Mouse (Mus musculus) gastrocnemius, adult 18-20 months (tissue): ENCODE data around the gene Inpp5k. TPM values are rescaled to one million over a fixed set of nuclear protein-coding genes. Genes with fewer than 3 reads are reported as not detected.
A peak's percentile ranks its signal among the peaks of the same experiment; 100 is the strongest.

ENCODE experiments used
- DNase-seq: peaks from one replicate; pipeline ENCODE4 v3.0.0; 2021; ENCODE audit warnings: low spot score
- total RNA-seq, 2 experiments: library from RNA; stranded (reverse); gene quantifications; 2 replicates each; pipeline ENCODE4 v1.2.3; 2021

Gene Inpp5k
- total RNA-seq, 2 experiments from 2014 or later: 24.6 to 25.0 TPM

DNA sequence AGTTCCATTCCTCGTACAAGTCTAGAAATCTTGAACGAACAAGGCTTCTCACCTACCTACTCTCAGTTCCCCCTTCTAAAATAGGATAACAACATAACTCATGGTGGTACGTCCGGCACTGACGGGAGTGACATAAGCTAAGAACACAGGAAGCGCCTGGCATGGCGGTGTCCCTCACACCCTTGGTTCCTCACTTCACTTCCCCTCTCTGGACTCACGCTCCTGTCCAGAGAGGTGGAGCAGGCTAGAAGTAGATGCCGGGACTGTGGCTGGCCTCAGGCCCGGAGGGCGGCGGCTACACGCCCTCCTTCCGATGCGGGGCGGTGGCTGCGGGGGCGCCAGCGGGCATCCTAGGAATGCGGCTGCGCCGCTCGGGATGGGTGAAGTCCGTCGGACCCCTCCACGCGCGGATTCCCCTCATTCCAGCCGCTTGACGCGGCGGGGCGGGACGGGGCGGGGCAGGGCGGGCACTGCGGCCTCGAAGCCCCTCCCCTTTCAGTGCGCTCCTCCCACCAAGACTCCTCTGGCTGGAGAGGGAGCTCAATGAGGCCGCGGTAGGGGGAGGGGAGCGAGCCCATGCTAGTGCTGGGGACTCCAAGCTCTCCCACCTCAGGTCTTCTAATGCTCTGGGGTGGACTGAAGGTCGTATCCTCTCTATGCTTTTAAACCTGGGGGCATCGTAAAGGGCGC is 23.1 kb downstream of the Inpp5k start:
- DNase-seq: peak; percentile 75

GRCm38 (mm10) chr11:75654471-75655390 is 23.9 kb downstream of the Inpp5k start:
- DNase-seq: peak; percentile 26

- DNase-seq: peak; percentile 75
Observed at GRCm38 (mm10) chr11:75655621-75656545, 25.1 kb downstream of the Inpp5k start.

DNA sequence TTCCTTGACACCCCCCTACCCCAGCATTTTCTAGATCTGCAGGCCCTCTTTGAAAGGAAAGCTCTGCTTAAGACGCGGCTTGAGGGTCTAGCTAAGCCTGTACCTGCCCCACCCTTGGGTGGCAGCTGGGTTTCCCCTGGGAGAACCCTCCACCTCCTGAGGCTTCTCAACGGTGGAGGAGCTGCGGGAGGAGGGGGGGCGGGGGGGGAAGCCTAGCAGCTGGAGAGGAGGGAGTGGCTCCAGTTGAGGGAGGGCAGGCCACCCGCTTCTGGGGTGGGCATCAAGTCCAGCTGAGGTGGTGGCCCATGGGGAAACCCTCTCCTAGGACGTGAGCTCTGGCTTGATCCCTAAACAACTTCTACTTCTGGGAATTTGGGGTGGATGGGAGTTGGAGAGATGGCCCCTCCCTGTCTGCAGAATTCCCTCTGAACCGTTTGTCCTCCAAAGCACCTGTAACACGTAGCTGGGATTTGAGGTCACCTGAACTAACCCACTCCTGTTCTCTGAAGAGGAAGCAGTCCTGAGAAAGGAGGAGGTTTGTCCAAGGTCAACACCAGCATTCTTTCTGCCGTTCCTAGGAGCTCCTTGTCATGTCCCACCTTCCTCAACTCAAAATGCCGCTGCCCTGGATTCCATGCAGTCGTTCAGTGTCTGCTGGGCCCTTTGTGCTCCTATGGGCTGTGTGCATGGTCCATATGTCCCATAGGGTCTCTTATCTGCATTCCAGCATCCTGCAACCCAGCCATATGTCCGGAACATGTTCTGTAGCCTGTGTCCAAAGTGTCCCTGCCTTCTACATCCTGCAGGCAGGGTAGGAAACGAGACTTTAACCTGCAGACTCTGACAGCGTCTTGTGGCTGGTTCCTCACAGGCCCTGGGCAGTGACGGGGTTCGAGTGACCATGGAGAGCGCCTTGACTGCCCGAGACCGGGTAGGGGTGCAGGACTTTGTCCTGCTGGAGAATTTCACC is 26.1 kb downstream of the Inpp5k start:
- DNase-seq: no peak

DNA sequence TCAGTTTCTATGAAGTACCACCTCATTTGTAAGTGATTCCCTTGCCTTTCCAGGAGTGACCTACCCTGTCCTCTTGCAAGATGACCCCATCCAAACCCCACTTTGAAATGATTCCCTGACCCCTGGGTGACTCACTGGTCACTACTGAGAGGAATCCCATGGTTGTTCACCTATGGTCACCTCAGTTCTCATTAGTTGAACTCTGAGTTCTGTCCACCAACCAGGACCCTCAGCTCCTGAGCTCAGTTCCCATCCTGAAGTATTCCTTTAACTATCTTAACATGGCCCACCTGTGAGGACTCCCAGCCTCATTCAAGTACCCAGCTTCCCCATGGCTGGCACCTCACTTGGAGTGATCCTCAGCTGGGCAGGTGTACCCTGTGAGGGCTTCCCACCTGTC is 27.1 kb downstream of the Inpp5k start:
- DNase-seq: no peak

- no peak for DNase-seq
Observed at GRCm38 (mm10) chr11:75658311-75658710, 27.5 kb downstream of the Inpp5k start.

GRCm38 (mm10) chr11:75658996-75659750 is 28.4 kb downstream of the Inpp5k start:
- DNase-seq: no peak

DNA sequence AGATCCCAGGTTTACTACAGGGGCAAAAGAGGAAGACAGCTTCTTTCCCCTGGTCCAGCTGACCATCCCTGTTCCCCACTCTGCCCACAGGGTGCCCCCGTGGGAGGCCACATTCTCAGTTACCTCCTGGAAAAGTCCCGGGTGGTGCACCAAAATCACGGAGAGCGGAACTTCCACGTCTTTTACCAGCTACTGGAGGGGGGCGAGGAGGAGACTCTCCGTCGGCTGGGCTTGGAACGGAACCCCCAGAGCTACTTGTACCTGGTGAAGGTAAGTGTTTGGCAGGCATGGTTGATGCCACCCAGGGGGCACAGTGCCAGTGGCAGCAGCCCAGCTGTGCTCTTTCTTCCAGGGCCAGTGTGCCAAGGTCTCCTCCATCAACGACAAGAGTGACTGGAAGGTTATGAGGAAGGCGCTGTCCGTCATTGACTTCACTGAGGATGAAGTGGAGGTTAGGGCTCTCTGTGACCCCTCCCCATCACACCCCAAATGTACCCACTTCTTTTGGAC is 29.3 kb downstream of the Inpp5k start:
- DNase-seq: no peak

DNA sequence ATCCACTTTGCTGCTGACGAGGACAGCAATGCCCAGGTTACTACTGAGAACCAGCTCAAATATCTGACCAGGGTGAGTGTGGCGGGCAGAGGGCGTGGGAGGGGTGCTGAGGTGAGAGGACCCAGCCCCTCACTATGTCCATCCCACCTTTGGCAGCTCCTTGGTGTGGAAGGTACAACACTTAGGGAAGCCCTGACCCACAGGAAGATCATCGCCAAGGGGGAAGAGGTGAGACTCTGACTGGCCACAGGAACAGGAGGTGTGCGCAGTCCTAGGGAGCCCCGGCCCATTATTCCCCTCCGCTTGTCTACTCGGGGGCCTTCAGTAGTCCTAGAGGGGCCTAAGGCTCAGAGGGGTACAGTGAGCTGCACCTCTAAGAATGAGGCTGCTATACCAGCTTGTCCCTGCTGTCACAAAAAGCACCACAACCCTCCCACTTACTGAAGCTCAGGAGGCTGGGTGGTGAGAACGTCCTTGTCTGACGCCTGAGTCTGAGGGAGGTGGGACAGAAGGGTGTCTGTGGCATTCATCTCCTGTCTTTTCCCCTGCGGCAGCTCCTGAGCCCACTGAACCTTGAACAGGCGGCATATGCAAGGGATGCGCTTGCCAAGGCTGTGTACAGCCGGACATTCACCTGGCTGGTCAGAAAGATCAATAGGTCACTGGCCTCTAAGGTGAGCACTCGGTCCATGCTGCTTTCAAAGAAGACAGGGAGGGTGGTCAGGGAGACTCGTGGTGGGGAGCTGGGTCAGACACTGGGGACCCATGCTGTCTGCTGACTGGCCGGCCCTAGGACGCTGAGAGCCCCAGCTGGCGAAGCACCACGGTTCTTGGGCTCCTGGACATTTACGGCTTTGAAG is 30.4 kb downstream of the Inpp5k start:
- DNase-seq: no peak

- DNase-seq: no peak
Observed at GRCm38 (mm10) chr11:75662131-75662530, 31.3 kb downstream of the Inpp5k start.

GRCm38 (mm10) chr11:75666296-75666695 is 35.5 kb downstream of the Inpp5k start:
- DNase-seq: no peak

DNA sequence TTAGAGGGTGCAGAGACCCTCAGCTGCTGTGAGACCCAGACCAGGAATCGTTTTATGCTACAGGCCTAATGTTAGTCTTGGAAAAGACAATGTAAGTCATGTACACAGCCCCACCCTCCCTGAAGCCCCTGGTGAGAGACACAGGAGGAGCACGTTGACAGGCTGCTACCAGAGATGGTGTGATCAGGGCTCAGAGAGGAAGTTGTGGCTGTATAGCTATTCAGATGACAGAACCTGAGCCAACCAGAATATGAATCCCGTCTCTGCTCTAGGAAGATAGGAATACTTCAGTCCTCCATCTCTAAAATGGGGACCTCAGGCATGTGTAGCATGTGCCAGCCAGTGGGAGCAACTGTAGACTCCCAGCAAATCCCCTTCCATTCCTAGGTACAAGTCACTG is 37.8 kb downstream of the Inpp5k start:
- no peak for DNase-seq

DNA sequence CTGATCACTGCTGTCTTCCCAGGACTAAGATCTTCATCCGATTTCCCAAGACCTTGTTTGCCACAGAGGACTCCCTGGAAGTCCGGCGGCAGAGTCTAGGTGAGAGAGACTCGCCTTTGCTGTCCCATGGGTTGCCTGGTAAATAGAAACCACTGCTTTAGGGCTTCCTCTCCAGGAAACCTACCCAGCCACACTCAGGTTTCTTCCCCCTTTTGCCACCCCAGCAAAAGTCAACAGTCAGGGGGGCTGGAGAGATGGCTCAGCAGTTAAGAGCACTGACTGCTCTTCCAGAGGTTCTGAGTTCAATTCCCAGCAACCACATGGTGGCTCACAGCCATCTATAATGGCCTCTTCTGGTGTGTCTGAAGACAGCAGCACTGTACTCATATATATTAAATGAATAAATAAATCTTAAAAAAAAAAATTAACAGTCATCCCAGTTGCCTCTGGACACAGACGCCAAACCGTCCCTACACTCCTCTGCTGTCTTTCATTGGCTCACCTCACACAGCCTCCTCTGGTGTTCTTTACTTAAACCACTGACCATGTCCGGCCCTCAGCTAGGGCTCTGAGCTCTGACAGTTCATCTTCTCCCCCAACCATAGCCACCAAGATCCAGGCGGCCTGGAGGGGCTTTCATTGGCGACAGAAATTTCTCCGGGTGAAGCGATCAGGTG is 38.5 kb downstream of the Inpp5k start:
- DNase-seq: no peak

DNA sequence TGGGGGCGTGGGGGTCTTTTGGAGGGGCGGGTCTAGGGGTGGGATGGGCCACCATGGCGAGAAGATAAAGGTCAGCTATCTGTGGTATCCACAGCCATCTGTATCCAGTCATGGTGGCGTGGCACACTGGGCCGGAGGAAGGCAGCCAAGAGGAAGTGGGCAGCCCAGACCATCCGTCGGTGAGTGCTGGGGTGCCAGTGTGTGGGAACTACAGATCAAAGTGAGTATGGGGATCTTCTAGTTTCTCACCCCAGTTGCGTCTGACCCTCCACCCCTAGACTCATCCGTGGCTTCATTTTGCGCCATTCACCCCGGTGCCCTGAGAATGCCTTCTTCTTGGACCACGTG is 39.0 kb downstream of the Inpp5k start:
- DNase-seq: no peak

DNA sequence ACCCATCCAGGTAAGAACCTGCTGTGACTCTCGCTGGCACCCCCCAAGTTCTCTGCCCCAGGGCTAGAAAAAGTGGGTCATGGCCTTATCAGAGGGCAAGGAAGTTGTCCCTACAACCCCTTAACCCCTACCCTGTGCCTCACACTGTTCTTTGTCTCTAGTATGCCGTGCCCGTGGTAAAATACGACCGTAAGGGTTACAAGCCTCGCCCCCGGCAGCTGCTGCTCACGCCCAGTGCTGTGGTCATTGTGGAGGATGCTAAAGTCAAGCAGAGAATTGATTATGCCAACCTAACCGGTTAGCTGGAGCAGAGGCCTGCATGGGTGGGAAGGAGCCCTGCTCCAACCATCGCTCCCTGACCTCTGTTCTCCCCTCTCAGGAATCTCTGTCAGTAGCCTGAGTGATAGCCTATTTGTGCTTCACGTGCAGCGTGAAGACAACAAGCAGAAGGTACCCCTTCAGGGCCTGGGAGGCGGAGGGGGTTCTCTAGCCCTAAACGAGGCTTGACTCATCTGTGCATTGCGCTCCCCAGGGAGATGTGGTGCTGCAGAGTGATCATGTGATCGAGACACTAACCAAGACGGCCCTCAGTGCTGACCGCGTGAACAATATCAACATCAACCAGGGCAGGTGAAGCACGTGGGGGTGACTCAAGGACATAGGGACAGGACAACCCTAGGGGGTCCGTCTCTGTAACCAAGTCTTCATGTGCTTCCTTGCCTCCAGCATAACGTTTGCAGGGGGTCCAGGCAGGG is 40.8 kb downstream of the Inpp5k start:
- no peak for DNase-seq

DNA sequence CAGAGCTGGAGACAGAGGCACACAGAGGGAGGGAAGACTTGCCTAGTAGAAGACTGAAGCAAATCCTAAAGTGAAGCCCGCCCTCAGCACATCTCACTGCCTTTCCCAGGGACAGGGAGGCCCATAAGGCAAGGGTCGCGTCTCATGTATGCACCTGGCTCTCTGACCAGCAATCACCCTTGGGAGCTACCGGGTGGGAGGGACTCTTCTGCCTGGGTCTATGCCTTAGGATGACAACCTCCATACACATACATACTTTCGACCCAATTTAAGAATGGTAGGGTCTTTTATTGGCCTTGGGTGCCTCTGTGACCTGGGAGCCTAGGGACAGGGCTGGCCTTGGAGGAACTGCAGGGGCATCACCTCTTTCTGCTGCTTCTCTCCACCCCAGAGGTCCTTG is 42.6 kb downstream of the Inpp5k start:
- DNase-seq: no peak

DNA sequence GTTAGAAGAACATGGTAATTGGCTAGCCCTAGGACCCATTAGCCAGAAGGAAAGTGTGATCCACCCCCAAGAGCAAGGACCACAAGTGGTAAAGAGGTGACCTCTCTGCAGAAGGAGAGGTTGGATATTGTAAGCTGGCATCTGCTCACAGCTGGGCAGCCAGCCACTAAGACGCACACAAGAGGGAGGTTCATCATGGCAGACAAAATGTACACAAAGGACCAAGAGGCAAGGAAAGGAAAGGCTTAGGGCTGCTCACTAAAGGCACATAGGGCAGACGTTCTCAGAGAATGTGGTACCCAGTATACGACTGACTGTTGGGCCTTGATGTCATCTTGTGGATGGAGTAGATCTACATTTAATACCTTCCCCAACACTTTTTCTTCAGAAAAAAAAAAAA is 44.1 kb downstream of the Inpp5k start:
- no peak for DNase-seq
